Comparison of ENCODE assay signal across 17 mouse cellular contexts in the genomic region with DNA sequence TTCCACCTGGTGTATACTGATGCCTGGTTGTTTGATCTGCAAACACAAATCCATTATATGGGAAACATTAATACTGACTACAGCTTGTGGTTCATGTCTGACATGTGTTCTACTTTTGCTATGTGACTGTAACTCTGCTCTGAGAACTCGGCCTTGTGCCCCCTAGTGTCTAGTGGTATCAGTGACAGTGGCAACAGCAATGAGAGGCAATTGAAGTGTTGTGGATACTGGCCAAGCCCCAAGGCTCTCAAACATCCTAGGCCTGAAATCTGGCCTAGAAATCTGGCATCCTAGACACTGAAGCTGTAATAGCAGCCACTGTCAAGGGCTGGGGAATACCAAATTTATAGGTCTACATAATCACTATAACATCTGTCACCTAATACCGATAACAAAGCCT. TPM values are rescaled to one million over a fixed set of nuclear protein-coding genes. Genes with fewer than 3 reads are reported as not detected.
DNase-seq lines count a peak whose midpoint lies in the region; ATAC-seq and TF ChIP-seq lines count a peak whose summit lies in the region.
"Had no signal": no experiment of that assay in that cellular context is flagged by ENCODE, and none has a peak within 500 bp of the region (broad histone marks: within the 10 kb centered on the region; RNA-seq: fewer than 3 reads in every experiment).

No protein-coding gene starts in this region.

- no peak overlapping the region for H3K4me3 ChIP-seq in kidney, postnatal 0 days (replicated peaks; ENCODE audit: low read depth, low read length)
- no peak overlapping the region for H3K4me3 ChIP-seq in G1E (ENCODE audit: low read depth, low read length)
- H3K4me3 ChIP-seq: heart, embryonic 15.5 days; midbrain, embryonic 12.5 days had no signal

- peak; percentile 29; the same call in 1 of the 2 replicates for TF ChIP-seq CTCF in kidney, postnatal 0 days (IDR thresholded peaks at IDR 0.05; ENCODE audit: low read depth)
- TF ChIP-seq CTCF in G1E (IDR thresholded peaks at IDR 0.05; ENCODE audit: low read depth, low read length): peak; percentile 83

- ATAC-seq in kidney, postnatal 0 days (replicated peaks; ENCODE audit: low FRiP score, low read depth): no peak
- ATAC-seq in G1E (ENCODE audit: extremely low read depth, insufficient number of reproducible peaks, low FRiP score, poor library complexity, severe bottlenecking): peak; percentile 78; the same call in 1 of the 2 replicates
- peak; percentile 60; the same call in 1 of the 2 replicates for ATAC-seq in erythroblast, adult 5-6 weeks (replicated peaks; ENCODE audit: low FRiP score, poor library complexity, severe bottlenecking)
- ATAC-seq: inflammation-experienced regulatory T-cells, adult 6 months had no signal

- 38% methylated on average over 2 of the region's 2 CpGs for WGBS in kidney, postnatal 0 days

- H3K36me3 ChIP-seq in kidney, postnatal 0 days (ENCODE audit: insufficient read depth, low read length): no peaks in the 10 kb centered on the region
- no peaks in the 10 kb centered on the region for H3K36me3 ChIP-seq in G1E (replicated peaks)
- H3K36me3 ChIP-seq: heart, embryonic 15.5 days; midbrain, embryonic 12.5 days had no signal

- H3K4me1 ChIP-seq in kidney, postnatal 0 days (replicated peaks; ENCODE audit: insufficient read depth, low read length): no peaks in the 10 kb centered on the region
- H3K4me1 ChIP-seq in G1E (ENCODE audit: insufficient read depth, low read depth, low read length): no peaks in the 10 kb centered on the region
- H3K4me1 ChIP-seq: heart, embryonic 15.5 days; midbrain, embryonic 12.5 days had no signal

- no peak overlapping the region for H3K4me2 ChIP-seq in kidney, postnatal 0 days (ENCODE audit: low read length)
- H3K4me2 ChIP-seq: heart, embryonic 15.5 days; midbrain, embryonic 12.5 days had no signal

- DNase-seq in kidney, postnatal 0 days (ENCODE audit: low spot score): no peak
- no peak for DNase-seq in kidney, postnatal 25 days
- peak; percentile 61 for DNase-seq in A20 (ENCODE audit: low read depth, low spot score)
- DNase-seq in G1E (ENCODE audit: low spot score): peak; percentile 13
- no peak for DNase-seq in cerebellum, adult 8-10 months
- no peak for DNase-seq in layer of hippocampus, postnatal 10 days (ENCODE audit: low spot score in 2 of 2)
- no peak for DNase-seq in thymus, postnatal 36 days
- DNase-seq: right cerebral cortex, postnatal 25 days; thymus, adult 2 months had no signal

- no peak overlapping the region for H3K9ac ChIP-seq in kidney, postnatal 0 days (ENCODE audit: low read depth, low read length)
- H3K9ac ChIP-seq: heart, embryonic 15.5 days; midbrain, embryonic 12.5 days had no signal

- H3K27ac ChIP-seq in kidney, postnatal 0 days: no peak overlapping the region
- H3K27ac ChIP-seq: heart, embryonic 15.5 days; midbrain, embryonic 12.5 days had no signal

- H3K27me3 ChIP-seq in kidney, postnatal 0 days (ENCODE audit: insufficient read depth, low read length): no peaks in the 10 kb centered on the region
- peaks cover 3% of the 10 kb centered on the region; the same call in 1 of the 2 replicates for H3K27me3 ChIP-seq in G1E (ENCODE audit: insufficient read depth, low read length)
- H3K27me3 ChIP-seq: heart, embryonic 15.5 days; midbrain, embryonic 12.5 days had no signal

- no peaks in the 10 kb centered on the region for H3K9me3 ChIP-seq in kidney, postnatal 0 days (replicated peaks; ENCODE audit: low read length)
- H3K9me3 ChIP-seq in G1E (replicated peaks): no peaks in the 10 kb centered on the region
- H3K9me3 ChIP-seq: heart, embryonic 15.5 days; midbrain, embryonic 12.5 days had no signal

RNA-seq across cellular contexts. Expression of gene Rnf212, which starts 30.9 kb away (rescaled TPM):
- polyA plus RNA-seq in kidney, postnatal 0 days (2015; fragmentation: Nextera tagmentation; extraction: Ambion mirVana): not detected in 2 replicates
- total RNA-seq in G1E (2014; fragmentation: Nextera tagmentation) (not detected in 2 replicates), G1E (2017) (not detected in 2 replicates)
- polyA plus RNA-seq in G1E (2012): not detected in 2 replicates
- 2.5 TPM in 1 of 2 replicates, not detected in the other for total RNA-seq in erythroblast, adult 5-6 weeks (2015; ENCODE audit: low replicate concordance)
- 3.1 and 5.5 TPM in 2 replicates for total RNA-seq in erythroblast, adult 5-6 weeks (2017; ENCODE audit: low replicate concordance)
- total RNA-seq in layer of hippocampus, postnatal 10 days (2021): not detected
- total RNA-seq: layer of hippocampus, postnatal 14 days; liver, adult 2 months had no signal
- polyA plus RNA-seq: embryonic facial prominence, embryonic 14.5 days; heart, embryonic 15.5 days; inflammation-experienced regulatory T-cells, adult 6 months; liver, adult 2 months; midbrain, embryonic 12.5 days; neural tube, embryonic 14.5 days had no signal

RNA-seq across cellular contexts. Expression of gene Tmed11, which starts 51.3 kb away (rescaled TPM):
- polyA plus RNA-seq in kidney, postnatal 0 days (2015; fragmentation: Nextera tagmentation; extraction: Ambion mirVana): not detected in 2 replicates
- total RNA-seq in G1E (2014; fragmentation: Nextera tagmentation) (not detected in 2 replicates), G1E (2017) (not detected in 2 replicates)
- not detected in 2 replicates for polyA plus RNA-seq in G1E (2012)
- not detected in 2 replicates for total RNA-seq in erythroblast, adult 5-6 weeks (2015; ENCODE audit: low replicate concordance)
- not detected in 2 replicates for total RNA-seq in erythroblast, adult 5-6 weeks (2017; ENCODE audit: low replicate concordance)
- not detected for total RNA-seq in layer of hippocampus, postnatal 10 days (2021)
- total RNA-seq: layer of hippocampus, postnatal 14 days had no signal
- polyA plus RNA-seq: embryonic facial prominence, embryonic 14.5 days; heart, embryonic 15.5 days; inflammation-experienced regulatory T-cells, adult 6 months; liver, adult 2 months; midbrain, embryonic 12.5 days; neural tube, embryonic 14.5 days; thymus, adult 2 months had no signal

RNA-seq across cellular contexts. Expression of gene Fgfrl1, which starts 51.7 kb away (rescaled TPM):
- 23.2 and 25.1 TPM in 2 replicates for polyA plus RNA-seq in kidney, postnatal 0 days (2015; fragmentation: Nextera tagmentation; extraction: Ambion mirVana)
- total RNA-seq in G1E (2014; fragmentation: Nextera tagmentation): 4.2 and 4.9 TPM in 2 replicates
- total RNA-seq in G1E (2017): 2.1 and 2.5 TPM in 2 replicates
- polyA plus RNA-seq in G1E (2012): 5.1 and 7.1 TPM in 2 replicates
- 14.0 and 15.2 TPM in 2 replicates for total RNA-seq in erythroblast, adult 5-6 weeks (2015; ENCODE audit: low replicate concordance)
- 18.5 and 21.0 TPM in 2 replicates for total RNA-seq in erythroblast, adult 5-6 weeks (2017; ENCODE audit: low replicate concordance)
- 10 to 100 TPM; 18.5 to 22.5 TPM for total RNA-seq in layer of hippocampus, postnatal 10 days (2021)

Comparison
In these comparisons a context has a peak if more than half of its experiments do, and no peak if none do; other contexts are left out.
1. DNase-seq: peak in A20 (single experiment) and G1E (single experiment); none in kidney, postnatal 0 days (single experiment), kidney, postnatal 25 days (0 of 2), cerebellum, adult 8-10 months (single experiment), layer of hippocampus, postnatal 10 days (0 of 2) and thymus, postnatal 36 days (0 of 2).